Mouse (Mus musculus) midbrain, embryonic 11.5 days (tissue): ENCODE measurements around the gene Lamb1. TPM values are rescaled to one million over a fixed set of nuclear protein-coding genes. Genes with fewer than 3 reads are reported as not detected.

Experiments
- ATAC-seq: fragments of 200-750 bp; cut with Nextera tagmentation; 2 replicates; pipeline ENCODE4 v1.8.0; 2017; ENCODE audit warnings: moderate TSS enrichment, moderate library complexity; ENCODE audit not compliant: low FRiP score
- DNase-seq: peaks from one replicate; pipeline ENCODE4 v3.0.0; 2015; ENCODE audit warnings: low spot score; ENCODE audit errors: missing footprints
- H3K27ac ChIP-seq: fragments of 300-500 bp; sonication (generic); 2 replicates; pipeline ENCODE4 v1.5.1; 2014; ENCODE audit warnings: low read depth, low read length
- H3K27me3 ChIP-seq: fragments of 300-500 bp; sonication (generic); 2 replicates; pipeline ENCODE4 v1.6.1; 2014; ENCODE audit warnings: mild to moderate bottlenecking, low read length, moderate library complexity, mixed read lengths; ENCODE audit not compliant: control insufficient read depth, insufficient read depth
- H3K36me3 ChIP-seq: fragments of 300-500 bp; sonication (generic); 2 replicates; pipeline ENCODE4 v1.6.1; 2014; ENCODE audit warnings: mild to moderate bottlenecking, low read length, moderate library complexity, mixed read lengths; ENCODE audit not compliant: control insufficient read depth, insufficient read depth
- H3K4me1 ChIP-seq: fragments of 300-500 bp; sonication (generic); 2 replicates; pipeline ENCODE4 v1.6.1; 2014; ENCODE audit warnings: low read length; ENCODE audit not compliant: control insufficient read depth, insufficient read depth
- H3K4me2 ChIP-seq: fragments of 300-500 bp; sonication (generic); 2 replicates; pipeline ENCODE4 v1.6.1; 2014; ENCODE audit warnings: mild to moderate bottlenecking, moderate library complexity
- H3K4me3 ChIP-seq: fragments of 300-500 bp; sonication (generic); 2 replicates; pipeline ENCODE4 v1.5.1; 2014; ENCODE audit warnings: low read depth, low read length
- H3K9ac ChIP-seq: fragments of 300-500 bp; sonication (generic); 2 replicates; pipeline ENCODE4 v1.6.1; 2014; ENCODE audit warnings: low read length
- H3K9me3 ChIP-seq: fragments of 300-500 bp; sonication (generic); 2 replicates; pipeline ENCODE4 v1.6.1; 2016; ENCODE audit warnings: low read length; ENCODE audit not compliant: control insufficient read depth
- WGBS: fragments of 180-500 bp; shearing (Covaris S2); extraction: QIAGEN DNeasy Blood & Tissue Kit; methylation state at CpG from one replicate; pipeline ENCODE4 v1.1.7; 2014; 5-methylcytosine and 5-hydroxymethylcytosine counted together
- polyA plus RNA-seq: library from polyadenylated mRNA; unstranded; fragments of >200 nt; fragmentation: Nextera tagmentation; extraction: Ambion mirVana; gene quantifications from 2 replicates; pipeline ENCODE4 v1.2.1, GENCODE M21; 2014

The Lamb1 gene
- polyA plus RNA-seq, 1 experiment from 2014 or later = 17.3 TPM

DNA sequence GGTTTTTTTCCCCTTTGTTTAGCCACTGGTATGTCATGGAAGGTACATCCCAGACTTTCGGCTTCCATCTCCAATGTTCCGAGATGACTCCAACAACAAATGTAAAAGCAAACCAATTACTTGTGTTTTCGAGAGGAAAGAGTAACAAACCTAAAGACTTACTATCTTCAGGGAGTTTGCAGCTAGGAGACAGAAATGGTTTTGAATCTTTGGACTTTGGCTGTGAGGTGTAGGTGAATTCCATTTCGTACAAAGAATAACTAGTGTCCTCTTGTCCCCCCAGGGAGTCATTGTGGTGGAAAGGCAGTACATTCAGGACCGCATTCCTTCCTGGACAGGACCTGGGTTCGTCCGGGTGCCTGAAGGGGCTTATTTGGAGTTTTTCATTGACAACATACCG, 33.5 kb downstream of the Lamb1 start:
- ATAC-seq = no peak
- WGBS = 86% methylated on average over 8 of the region's 8 CpGs
- Histone ChIP-seq H3K27ac (no peak overlapping the region), H3K27me3 (no peaks in the 10 kb centered on the region), H3K36me3 (no peaks in the 10 kb centered on the region), H3K4me3 (no peak overlapping the region), H3K4me2 (no peak overlapping the region), H3K4me1 (no peaks in the 10 kb centered on the region), H3K9me3 (no peaks in the 10 kb centered on the region), H3K9ac (no peak overlapping the region)
- DNase-seq = no peak

- Histone ChIP-seq H3K4me2 (no peak overlapping the region), H3K27ac (no peak overlapping the region), H3K27me3 (no peaks in the 10 kb centered on the region), H3K9me3 (no peaks in the 10 kb centered on the region), H3K4me1 (no peaks in the 10 kb centered on the region), H3K9ac (no peak overlapping the region), H3K4me3 (no peak overlapping the region), H3K36me3 (no peaks in the 10 kb centered on the region)
- DNase-seq (no peak), ATAC-seq (no peak)
- 88% methylated on average over 3 of the region's 3 CpGs for WGBS
Observed at GRCm38 (mm10) chr12:31299126-31299525, 34.1 kb downstream of the Lamb1 start.

- H3K27me3 ChIP-seq = no peaks in the 10 kb centered on the region
- no peaks in the 10 kb centered on the region for H3K4me1 ChIP-seq
- WGBS = 93% methylated on average over 14 of the region's 14 CpGs
- no peak overlapping the region for H3K4me3 ChIP-seq
- no peaks in the 10 kb centered on the region for H3K36me3 ChIP-seq
- no peak overlapping the region for H3K27ac ChIP-seq
- no peaks in the 10 kb centered on the region for H3K9me3 ChIP-seq
- no peak overlapping the region for H3K9ac ChIP-seq
- no peak overlapping the region for H3K4me2 ChIP-seq
- ATAC-seq = no peak
- no peak for DNase-seq
Observed at GRCm38 (mm10) chr12:31299676-31300197, 34.7 kb downstream of the Lamb1 start.

GRCm38 (mm10) chr12:31300276-31300675, 35.2 kb downstream of the Lamb1 start:
- Histone ChIP-seq H3K9ac (no peak overlapping the region), H3K4me1 (no peaks in the 10 kb centered on the region), H3K4me2 (no peak overlapping the region), H3K27ac (no peak overlapping the region), H3K36me3 (no peaks in the 10 kb centered on the region), H3K27me3 (no peaks in the 10 kb centered on the region), H3K4me3 (no peak overlapping the region), H3K9me3 (no peaks in the 10 kb centered on the region)
- no peak for ATAC-seq
- peak; percentile 61 for DNase-seq
- WGBS = 91% methylated on average over 9 of the region's 9 CpGs

GRCm38 (mm10) chr12:31302266-31302665, 37.2 kb downstream of the Lamb1 start:
- ATAC-seq = no peak
- 87% methylated on average over 5 of the region's 5 CpGs for WGBS
- Histone ChIP-seq H3K4me1 (no peaks in the 10 kb centered on the region), H3K9ac (no peak overlapping the region), H3K27me3 (no peaks in the 10 kb centered on the region), H3K27ac (no peak overlapping the region), H3K4me3 (no peak overlapping the region), H3K9me3 (no peaks in the 10 kb centered on the region), H3K4me2 (no peak overlapping the region), H3K36me3 (no peaks in the 10 kb centered on the region)
- peak; percentile 73 for DNase-seq

DNA sequence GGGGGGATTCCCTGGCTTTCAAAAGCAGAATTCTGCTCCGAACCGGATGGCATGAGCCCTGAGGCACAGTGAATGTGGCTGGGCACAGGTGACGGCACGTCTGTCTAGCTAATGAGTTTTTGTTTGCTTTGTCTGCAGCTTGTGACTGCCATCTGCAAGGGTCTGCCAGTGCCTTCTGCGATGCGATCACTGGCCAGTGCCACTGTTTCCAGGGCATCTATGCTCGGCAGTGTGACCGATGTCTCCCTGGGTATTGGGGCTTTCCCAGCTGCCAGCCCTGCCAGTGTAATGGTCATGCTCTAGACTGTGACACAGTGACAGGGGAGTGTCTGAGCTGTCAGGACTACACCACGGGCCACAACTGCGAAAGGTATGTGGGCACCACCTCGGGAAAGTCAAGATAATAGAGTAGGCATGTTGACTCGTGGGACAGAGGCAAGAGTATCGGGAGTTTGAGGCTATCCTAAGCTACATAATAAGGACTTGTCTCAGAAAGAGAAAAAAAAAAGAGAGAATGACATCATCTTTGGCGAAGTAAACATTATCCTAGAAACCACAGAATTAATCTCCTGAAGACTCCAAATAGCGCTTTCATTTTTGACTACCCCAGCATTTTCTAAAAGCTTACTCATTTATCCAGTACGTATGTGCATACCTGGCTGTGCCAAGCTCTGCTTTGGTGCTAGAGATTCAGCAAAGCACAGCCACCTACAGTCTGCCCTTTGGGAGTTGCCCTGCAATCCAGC, 37.9 kb downstream of the Lamb1 start:
- Histone ChIP-seq H3K4me3 (no peak overlapping the region), H3K36me3 (no peaks in the 10 kb centered on the region), H3K9ac (no peak overlapping the region), H3K4me1 (no peaks in the 10 kb centered on the region), H3K27ac (no peak overlapping the region), H3K27me3 (no peaks in the 10 kb centered on the region), H3K4me2 (no peak overlapping the region), H3K9me3 (no peaks in the 10 kb centered on the region)
- no peak for DNase-seq
- no peak for ATAC-seq
- WGBS = 93% methylated on average over 16 of the region's 16 CpGs

- WGBS = 78% methylated on average over 5 of the region's 5 CpGs
- H3K4me1 ChIP-seq = no peaks in the 10 kb centered on the region
- H3K9me3 ChIP-seq = no peaks in the 10 kb centered on the region
- DNase-seq = no peak
- no peak overlapping the region for H3K9ac ChIP-seq
- H3K4me2 ChIP-seq = no peak overlapping the region
- no peaks in the 10 kb centered on the region for H3K27me3 ChIP-seq
- no peak for ATAC-seq
- no peak overlapping the region for H3K27ac ChIP-seq
- H3K36me3 ChIP-seq = no peaks in the 10 kb centered on the region
- no peak overlapping the region for H3K4me3 ChIP-seq
Observed at GRCm38 (mm10) chr12:31306075-31306675, 41.1 kb downstream of the Lamb1 start.

GRCm38 (mm10) chr12:31307011-31307410, 42.0 kb downstream of the Lamb1 start:
- H3K36me3 ChIP-seq = no peaks in the 10 kb centered on the region

DNA sequence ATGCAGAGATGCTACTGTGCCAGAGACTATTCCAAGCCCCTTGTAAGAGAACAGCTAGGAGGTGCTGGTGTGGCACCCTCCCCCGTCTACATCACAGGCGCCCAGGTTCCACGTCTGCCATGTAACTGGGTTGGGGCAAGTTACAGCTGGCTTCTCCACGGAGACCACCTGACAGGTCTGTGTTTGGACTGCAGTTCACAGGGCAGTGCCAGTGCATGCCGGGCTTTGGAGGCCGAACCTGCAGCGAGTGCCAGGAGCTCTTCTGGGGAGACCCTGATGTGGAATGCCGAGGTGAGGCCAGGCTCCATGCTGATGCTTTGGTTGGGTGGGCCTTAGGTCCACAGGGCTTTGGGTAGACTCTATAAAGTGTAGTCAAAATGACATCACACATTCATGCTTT, 42.7 kb downstream of the Lamb1 start:
- H3K36me3 ChIP-seq = no peaks in the 10 kb centered on the region
- H3K27ac ChIP-seq = no peak overlapping the region
- no peak overlapping the region for H3K9ac ChIP-seq
- 95% methylated on average over 8 of the region's 8 CpGs for WGBS
- DNase-seq (no peak), ATAC-seq (no peak)
- H3K4me1 ChIP-seq = no peaks in the 10 kb centered on the region
- H3K27me3 ChIP-seq = no peaks in the 10 kb centered on the region
- no peak overlapping the region for H3K4me2 ChIP-seq
- no peak overlapping the region for H3K4me3 ChIP-seq
- no peaks in the 10 kb centered on the region for H3K9me3 ChIP-seq

More at GRCm38 (mm10) chr12:31307011-31307410, 42.0 kb downstream of the Lamb1 start:
- Histone ChIP-seq H3K9ac (no peak overlapping the region), H3K27ac (no peak overlapping the region), H3K27me3 (no peaks in the 10 kb centered on the region), H3K4me1 (no peaks in the 10 kb centered on the region), H3K9me3 (no peaks in the 10 kb centered on the region), H3K4me3 (no peak overlapping the region), H3K4me2 (no peak overlapping the region)
- WGBS = 94% methylated on average over 8 of the region's 8 CpGs
- ATAC-seq (no peak), DNase-seq (no peak)
